Mouse (Mus musculus): ENCODE data around the gene Suv39h1.
"Not testable (repeated sequence)": the region's sequence is repeated elsewhere in the genome, so short reads cannot be mapped to it uniquely, and the experiment has no call there.

The Suv39h1 gene

DNA sequence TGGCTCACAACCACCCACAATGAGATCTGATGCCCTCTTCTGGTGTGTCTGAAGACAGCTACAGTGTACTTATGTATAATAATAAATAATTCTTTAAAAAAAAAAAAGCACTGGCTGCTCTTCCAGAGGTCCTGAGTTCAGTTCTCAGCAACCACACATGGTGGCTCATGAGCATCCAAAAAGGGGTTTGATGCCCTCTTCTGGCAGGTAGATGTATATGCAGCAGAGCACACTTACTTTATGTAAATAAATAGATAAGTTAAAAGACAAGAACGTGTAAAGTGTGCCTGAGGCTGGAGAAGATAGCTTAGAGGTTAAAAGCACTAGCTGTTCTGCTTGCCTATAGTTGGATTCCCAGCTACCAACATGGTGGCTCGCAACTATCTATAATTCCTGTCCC, 49.8 kb downstream of the Suv39h1 start:
- no peak for DNase-seq

- DNase-seq = peak; percentile 9
Observed at GRCm38 (mm10) chrX:8020111-8020778, 54.3 kb downstream of the Suv39h1 start.

- peak; percentile 79 for DNase-seq
Observed at GRCm38 (mm10) chrX:8018286-8018685, 56.3 kb downstream of the Suv39h1 start, which contains the start of gene Glod5. Glod5 (minus strand) TSS chrX:8018492.

DNA sequence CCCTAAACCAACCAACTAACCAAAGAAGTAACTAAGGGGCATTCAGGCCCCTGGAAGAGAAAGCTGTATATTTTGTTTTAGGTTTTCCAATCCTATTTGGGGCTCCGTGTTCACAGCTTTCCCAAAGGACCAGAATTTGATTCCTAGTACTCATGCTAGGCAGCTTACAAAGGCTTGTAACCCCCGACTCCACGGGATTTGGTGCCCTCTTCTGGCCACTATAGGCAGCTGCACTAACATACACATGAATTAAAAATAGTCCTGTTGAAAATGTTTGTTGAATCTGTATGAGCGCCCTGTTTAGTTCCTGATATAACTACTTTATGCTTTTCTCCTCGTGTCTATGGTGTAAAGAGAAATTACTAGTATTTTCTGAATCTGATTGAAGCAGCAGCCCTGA, 57.4 kb downstream of the Suv39h1 start:
- peak; percentile 32 for DNase-seq

DNA sequence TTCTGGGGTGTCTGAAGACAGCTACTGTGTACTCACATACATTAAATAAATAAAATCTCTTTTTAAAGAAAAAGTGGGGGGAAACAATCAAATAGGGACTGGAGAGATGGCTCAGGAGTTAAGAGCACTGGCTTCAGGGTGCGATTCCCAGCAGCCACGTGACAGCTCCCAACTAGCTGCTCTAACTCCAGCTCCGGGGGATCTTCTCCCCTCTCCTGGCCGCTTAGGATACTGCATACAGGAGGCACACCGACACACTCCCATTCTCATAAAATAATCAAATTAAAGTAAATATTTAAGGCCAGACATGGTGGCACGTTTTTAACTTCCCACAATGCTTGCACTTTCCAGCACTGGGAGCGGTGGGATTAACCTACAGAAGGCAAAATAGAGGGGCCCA, 58.9 kb downstream of the Suv39h1 start:
- DNase-seq = not testable (repeated sequence)

- DNase-seq = no peak
Observed at GRCm38 (mm10) chrX:8013569-8014314, 60.8 kb downstream of the Suv39h1 start.

DNA sequence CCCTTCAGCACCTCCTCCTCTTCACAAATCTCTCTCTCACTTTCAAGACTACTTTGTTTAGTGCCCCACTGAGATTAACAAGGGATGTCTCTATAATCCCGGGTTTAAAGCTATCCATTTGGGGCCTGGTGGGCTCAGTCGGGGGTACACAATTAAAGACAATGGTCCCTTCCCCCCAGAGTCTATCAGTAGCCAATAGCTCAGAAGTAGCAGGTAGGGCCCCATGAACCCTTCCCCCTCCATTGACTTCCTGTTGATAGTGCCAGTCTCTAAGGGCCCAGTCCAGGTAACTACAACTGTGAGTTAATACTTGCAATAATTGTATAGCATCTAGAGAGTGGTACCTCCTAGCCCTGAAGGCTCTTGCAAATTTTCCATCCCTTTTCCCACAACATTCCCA, 61.4 kb downstream of the Suv39h1 start:
- no peak for DNase-seq
